Mouse (Mus musculus): ENCODE data around the gene Rbm3.

DNA sequence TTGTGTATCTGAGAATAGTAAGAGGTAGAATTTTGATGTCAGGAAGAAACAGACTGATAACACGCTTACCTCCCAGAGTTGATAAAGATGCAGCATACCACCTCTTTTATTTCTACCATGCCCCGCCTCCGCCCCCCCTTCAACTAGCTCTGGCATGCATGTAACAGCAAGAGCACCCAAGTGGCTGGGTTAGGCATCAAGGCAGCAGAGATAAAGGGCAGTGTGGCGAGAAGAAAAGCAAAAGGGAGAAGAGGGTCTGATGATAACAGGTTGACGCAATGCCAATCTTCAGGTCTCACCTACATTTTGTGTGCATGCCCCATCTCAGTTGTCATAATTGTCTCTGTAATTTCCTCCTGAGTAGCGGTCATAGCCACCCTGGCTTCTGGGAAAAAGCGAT lies 2.7 kb downstream of the Rbm3 start:
- TF ChIP-seq CTCF (IDR thresholded peaks at IDR 0.05; ENCODE audit: low read depth) (no peak), EP300 (IDR thresholded peaks at IDR 0.05; ENCODE audit: low read depth) (no peak)
